Mouse (Mus musculus): Measurements from ENCODE around the gene Itpripl2.
A peak's percentile ranks its signal among the peaks of the same experiment; 100 is the strongest.

Gene Itpripl2

DNA sequence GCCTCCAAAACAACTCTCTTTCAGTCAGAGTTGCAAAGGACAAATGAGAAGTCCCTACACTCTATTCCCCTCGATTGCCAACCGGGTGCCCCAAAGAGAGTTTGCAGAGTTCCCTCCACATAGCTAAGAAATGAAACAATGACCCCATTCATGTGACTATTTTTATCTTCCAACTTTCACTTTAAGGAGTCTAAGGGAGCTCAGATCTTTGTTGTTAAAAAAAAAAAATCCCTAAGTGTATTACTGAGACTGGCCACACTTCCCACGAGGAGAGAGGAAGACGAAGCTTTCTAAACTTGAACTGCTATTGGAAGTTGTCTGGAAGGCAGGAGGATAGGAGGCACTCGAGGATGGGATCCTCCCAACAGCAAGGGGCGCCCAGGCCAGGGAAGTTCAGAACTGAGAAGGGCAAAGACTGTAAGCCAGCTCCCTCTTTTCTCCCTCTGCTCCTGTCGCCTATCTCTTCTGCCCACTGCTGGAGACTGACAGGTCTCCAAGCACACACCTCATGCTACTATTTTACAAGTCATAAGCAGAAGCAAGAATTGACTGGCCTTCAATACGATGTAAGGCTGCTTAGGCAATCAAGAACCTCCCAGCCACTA, 3.6 kb downstream of the Itpripl2 start:
- no peak for DNase-seq (ENCODE audit: low spot score)

DNA sequence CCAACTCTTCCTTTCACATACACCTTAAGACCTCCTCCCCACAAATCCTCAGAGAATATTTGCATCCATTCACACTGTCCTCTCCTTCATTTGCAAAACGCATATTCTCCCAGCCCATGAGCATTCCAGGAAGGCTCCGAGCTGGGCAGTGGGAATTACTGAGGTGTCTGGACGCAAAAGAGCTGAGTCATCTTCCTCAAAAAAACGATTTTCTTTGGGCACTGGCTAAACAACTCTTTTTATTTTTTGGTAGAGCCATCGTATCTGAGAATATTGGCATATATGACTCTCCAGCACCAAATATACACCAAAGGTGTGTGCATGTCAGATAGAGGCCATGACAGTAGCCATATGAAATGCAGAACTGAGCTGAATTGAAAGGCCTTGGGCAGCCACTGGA, 4.9 kb downstream of the Itpripl2 start:
- DNase-seq (ENCODE audit: low spot score) = no peak

DNA sequence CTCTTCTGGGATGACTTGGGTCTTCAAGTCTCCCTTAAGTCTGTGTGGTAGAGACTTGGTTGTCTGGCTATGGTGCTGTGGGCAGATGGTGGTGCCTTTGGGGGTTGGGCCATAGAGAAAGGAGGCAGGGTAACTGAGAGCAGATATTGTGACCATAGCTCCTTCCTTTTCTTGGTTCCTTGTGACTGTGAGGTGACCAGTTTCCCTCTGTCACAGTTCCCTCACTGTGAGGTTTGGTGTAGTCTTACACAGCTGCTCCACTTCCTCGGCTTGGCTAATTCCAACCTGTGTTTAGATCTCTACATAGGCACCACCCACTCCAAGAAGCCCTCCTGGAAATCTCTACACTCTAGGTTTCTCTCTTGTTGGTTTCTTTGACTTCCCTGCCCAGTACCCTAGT, 7.8 kb downstream of the Itpripl2 start:
- no peak for DNase-seq (ENCODE audit: low spot score)

DNA sequence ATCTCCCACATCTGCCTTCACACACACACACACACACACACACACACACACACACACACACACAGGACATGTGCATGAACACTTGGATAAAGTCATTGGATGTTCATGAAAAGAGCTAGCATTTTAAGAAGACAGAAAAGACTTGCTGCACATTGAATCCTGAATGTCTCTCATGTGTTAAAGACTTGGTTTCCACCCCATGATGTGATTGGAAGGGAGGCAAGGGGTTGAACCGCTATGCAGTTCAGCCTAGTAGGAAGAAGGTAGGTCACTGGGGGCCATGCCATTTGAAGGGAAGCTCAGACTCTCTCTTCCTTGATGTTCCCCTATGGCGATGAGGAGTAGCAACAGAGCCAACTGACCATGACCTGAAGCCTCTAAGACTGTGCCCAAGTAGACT, 9.8 kb downstream of the Itpripl2 start:
- DNase-seq (ENCODE audit: low spot score) = no peak

DNA sequence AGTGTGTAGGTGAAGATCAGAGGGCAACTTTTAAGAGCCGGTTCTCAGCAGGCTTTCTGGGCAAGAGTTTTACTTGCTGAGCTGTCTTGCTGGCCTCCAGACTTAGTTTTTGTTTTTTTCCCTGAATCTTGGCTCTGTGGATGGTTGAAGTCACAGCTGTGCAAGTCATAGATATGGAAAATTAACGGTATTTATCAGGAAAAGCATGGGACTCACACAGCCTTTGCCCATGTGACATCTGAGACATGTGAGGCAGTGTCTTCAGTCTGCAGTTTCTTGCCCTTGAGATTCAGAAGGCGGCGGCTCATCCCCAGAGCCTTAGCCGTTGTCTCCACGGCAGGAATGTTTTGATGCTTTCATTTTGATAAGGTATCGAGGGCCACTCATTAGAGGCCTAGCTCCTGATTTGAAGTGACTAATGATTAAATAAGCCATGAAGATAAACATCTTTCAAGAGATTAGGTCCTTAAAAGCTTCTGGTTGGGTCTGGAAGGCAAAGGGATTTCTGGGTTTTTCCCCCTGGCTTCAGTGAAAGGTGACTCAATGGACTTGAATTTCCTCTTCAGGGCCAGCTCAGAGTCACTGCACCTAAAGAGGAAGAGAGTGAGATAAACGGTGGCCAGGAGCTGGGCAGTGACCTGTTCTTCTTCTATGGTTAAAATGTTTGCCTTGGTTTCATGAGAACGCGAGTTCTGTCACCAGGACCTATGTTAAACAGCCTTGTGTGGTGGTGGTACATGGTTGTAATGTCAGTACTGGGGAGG, 10.5 kb downstream of the Itpripl2 start:
- DNase-seq (ENCODE audit: low spot score) = no peak

DNA sequence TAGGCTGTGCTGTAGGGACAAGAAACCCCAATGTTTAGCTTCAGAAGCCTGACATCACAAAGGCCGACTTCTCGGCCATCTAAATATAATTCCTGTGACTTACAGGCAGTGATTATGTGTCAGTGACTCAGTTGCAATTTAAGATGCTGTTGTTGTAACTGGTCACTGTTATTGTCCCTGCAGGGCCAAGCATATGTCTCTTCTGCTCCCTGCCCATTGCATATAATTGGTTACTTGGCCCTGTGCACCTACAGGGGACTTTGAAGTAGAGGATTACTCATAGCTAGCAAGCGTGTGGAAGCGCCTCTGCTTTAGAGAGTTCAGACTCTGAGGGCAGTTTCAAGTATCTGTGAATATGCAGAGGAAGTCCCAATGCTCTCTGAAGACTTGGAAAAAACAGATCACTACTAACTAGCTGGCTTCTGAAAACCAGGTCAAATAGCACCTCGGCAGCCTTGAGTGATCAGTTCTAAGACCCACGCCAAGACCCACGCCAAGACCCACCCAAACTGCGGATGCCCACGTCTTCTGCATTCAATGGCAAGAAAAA, 11.5 kb downstream of the Itpripl2 start:
- DNase-seq (ENCODE audit: low spot score) = no peak

DNA sequence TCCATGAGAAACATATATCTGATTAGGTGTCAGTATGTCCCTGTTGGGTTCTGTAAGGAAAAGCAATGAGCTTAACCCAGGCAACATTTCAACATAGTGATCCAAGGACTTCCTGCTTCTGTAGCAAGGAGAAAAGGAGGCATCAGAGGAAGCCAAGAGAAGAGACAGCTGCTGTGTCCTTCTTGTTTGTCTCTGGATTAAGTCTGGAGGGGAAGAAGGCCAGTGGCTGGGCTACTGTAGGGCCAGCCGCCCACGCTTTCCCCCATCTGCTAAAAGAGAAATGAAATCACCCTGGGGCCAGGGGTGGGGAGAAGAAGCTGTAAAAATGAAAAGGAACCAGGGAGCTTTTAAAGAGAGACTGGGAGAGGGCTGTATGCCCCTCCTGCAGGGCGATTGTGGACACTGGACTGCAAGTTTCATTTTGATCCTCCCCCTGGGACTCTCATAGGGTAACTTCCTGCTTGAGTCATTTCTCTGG, 12.9 kb downstream of the Itpripl2 start:
- DNase-seq (ENCODE audit: low spot score) = peak; percentile 20

DNA sequence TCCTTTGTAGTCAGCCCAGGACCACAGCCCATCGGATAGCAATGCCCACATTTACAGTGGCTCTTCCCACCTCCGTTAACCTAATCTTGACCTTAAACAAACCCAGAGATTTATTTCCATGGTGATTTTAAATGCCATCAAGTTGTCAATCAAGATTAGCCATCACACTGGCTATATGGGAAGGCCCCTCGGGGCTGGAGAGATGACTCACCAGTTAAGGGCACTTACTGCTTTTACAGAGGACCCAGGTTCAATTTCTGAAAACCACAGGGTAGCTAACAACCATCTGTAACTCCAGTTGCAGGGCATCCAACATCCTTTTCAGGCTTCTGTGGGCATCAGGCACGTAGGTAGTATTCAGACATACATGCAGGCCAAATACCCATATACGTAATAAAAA, 15.3 kb downstream of the Itpripl2 start:
- no peak for DNase-seq (ENCODE audit: low spot score)

DNA sequence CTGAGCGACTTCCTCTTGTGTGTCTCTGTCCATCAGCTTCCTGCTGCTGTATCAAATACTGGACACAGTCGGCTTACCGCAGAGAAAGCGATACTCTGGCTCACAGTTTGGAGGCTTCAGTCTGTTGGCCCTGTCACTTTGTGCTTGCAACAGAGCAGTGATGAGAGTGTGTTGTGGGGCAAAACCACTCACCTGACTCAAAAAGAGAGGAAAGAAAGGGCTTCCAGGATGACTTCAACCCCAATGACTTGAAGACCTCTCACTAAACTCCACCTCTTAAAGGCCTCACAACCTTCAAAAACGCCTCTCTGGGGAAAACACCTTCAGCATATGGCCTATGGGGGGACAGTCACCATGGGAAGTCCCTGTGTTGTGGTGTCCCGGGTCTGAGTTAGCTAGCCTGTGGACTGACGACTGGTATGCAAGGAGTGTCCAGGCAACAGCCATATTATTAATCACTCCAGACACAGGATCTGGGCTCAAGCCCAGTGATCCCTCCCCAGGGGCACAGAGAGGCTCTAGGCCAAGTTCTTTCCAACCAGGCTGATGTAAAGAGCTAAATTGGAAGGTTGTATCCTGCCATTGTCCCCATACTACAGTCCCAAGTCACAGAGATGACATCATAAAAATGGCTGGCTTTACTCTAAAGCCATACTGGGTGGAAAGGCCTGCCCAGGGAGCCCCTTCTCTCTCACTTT, 16.6 kb downstream of the Itpripl2 start:
- DNase-seq (ENCODE audit: low spot score) = no peak

DNA sequence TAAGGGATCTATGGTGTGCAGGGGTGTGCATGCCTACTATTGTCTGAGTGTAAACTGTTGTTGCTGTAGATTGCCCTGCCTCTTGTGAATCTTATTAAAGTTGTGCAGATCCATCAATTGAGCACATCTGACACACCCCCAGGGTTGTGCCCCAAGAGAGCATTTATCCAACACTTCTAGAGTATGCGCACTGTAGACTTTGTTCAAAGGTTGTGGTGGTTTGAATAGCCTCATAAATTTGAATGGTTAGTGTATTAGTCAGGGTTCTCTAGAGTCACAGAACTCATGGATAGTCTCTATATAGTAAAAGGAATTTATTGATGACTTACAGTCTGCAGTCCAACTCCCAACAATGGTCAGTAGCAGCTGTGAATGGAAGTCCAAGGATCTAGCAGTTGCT, 18.9 kb downstream of the Itpripl2 start:
- DNase-seq (ENCODE audit: low spot score) = no peak

DNA sequence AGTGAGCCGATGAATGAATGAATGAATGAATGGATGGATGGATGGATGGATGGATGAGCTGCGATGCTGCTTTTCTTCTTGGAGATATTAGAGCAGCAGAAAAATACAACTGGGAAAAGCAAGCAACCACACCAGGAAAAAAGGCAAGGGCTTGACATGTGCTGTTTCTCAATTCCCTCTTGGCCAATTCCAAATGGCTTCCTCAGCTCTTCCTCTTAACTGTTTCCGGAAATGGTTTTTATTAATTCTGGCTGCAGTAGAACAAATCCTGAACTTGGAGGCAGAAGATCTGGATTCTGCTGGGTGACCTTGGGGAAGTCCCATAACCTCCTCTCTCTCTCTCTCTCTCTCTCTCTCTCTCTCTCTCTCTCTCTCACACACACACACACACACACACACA, 23.7 kb downstream of the Itpripl2 start:
- DNase-seq (ENCODE audit: low spot score) = no peak

DNA sequence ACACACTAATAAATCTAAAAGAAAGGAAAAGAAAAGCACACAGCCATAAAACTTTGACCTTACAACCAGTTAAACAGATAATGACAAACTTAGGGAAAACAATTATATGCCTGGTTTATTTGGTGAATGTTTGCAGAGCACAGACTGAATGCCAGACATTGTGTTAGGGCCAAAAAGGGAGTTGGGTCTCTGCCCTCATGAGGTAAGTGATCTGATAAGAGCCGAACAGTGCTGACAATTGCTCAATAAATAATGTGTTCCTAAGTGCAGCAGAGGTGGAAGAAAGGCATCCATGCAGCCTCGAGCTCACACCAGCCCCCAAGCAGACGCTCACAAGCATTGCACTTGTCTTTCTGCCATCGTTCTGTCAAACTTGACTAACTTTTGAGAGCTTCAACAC, 27.3 kb downstream of the Itpripl2 start:
- DNase-seq (ENCODE audit: low spot score) = no peak

DNA sequence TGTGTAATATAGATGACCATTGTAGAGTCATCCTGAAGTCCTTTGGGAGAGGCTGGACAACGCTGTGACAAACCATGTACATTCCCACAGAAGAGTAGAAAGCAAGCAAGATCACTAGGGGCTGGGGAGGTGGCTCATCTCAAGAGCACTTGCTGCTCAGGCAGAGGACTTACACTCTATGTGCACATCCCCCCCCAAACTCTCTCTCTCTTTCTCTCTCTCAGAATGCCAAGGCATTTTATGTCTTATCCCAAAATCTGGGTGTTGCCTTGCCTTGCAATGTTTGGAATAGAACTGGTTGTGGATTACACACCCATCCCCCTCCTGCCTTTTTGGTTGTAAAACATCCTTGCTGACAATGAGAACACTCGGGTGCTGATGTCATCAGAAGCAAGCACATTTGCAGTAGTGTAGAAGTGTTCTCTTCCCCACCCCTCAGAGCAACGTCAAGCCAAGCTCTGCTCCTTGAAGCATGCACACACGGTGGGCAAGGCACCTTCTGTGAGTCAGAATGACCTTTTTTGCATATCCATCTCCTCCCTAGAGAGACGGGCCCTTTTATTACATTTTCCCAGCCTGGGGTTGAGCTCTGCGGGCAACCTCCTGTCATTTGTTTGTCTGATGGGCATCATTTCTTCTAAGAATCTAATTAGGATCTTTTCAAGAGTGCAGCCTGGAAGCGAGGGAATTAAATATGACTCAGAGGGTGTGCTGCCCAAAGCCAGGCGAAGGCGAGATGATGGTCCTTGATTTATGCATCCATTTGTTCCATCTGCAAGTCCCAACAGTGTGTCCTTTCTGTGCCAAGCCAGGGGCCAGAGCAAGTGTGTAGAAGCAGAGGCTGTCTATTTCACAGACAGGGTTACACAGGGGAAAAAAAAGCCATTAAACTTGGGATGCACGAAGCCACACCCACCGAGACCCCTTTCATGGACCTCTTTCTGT, 28.7 kb downstream of the Itpripl2 start:
- DNase-seq (ENCODE audit: low spot score) = no peak

DNA sequence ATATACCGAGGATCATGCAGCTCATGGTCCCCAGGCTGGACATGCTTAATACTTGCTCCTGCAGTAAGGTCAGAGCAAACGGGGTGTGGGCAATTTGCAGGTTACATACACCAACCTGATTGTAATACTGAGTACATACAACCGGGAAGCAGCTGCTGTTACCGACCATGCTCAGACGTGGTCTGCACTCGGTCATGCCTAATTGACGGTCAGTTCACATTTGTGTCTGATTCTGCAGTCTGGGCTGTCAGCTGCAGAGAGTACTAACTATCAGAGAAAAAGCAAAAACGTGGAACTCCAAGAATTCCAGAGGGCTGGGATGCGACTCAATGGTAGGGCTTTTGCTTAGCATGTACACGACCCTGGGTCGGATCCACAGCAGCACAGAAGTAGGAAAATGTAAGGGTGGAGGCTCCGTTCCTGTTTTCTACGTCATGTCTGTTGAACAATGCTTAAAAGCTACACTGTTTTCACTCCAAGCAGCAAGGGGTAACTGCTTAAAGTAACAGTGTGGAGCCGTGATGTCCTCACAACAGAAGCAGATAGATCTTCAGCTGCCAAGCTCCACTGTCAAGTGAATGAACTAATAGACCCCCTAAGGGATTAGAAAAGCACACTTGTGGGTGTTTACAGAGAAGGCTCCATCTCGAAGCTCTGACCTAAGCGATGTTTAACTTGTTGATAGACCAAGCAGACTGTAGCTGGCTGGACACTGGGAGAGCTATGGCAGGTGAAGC, 30.2 kb downstream of the Itpripl2 start:
- no peak for DNase-seq (ENCODE audit: low spot score)

DNA sequence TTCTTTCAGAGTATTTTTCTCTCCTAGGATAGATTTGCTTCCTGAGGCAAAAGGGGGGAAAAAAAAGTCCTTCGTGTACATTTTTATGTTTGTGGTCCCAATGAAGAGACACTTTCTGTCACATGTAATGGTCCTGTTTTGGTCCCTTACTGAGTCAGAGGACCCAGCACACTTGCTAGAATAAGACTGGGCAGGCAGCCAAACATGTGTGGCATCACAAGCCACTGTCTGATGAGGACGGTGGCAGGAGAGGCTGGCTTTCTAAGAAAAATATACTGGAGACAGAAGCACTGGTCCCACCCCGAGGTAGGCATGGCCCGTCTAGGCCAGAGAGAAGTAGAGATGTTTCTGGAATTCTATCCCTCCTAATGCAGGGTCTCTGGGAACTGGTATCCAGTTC, 38.1 kb downstream of the Itpripl2 start:
- DNase-seq (ENCODE audit: low spot score) = no peak

DNA sequence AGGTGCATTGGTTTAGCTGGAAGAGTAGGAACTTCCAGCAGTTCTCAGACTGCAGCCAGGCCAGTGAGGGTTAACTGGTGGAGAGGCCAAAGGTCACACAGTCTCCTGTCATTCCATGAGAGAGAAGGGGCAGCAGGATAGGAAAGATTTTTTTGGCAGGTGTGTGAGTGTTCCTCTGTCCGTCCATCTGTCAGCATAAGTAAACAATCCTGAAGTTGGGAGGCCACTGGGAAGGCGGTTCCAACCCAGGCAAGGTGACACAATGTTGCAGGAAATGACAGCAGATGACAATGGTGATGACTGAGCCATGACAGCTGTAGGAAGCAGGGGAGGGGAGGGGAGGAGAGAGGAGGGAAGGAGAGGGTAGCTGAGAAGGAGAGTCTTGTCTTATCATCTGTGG, 38.8 kb downstream of the Itpripl2 start:
- DNase-seq (ENCODE audit: low spot score) = no peak

DNA sequence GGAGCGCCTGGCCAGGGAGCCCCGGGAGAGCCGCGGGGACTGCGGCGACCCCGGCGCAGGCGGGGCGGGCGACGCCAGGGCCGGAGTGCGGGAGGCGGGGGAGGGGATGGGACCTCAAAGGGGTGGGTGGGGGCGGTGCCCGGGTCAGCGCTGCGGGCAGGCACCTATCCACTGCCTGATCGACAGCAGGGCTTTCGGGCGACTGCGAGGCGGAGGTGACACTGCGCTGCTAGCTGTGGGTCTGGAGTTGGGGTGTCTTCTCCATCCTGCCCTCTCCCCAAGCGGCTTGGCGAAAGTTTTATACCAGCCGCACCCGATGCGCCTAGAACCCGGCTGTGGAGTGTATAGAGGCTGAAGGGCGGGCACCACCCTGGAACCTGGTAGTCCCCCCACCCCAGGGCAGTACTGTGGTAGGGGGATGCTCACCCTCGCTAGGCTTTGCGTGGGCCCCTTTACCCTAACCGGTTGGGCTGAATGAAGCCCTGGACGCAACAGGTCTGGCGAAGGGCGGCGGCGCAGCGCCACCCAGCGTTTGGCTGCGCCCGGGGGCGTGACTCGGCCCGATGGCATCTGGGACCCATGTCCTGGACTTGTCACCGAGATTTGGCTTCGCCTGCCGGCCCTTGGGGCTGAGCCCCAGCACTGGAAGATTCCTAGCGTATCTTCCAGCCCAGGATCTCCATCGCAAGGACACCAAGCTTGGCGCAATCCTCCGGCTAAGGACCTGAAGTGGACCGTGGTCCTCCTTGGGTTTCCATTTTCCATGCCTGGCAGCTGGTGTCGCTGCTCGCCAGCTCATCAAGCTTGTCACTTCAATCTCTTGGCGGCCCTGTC, 43.4 kb downstream of the Itpripl2 start, which contains the start of gene Syt17:
Gene Syt17 (minus strand): TSS at position 89 of the 834 bp plus-strand sequence.
- DNase-seq (ENCODE audit: low spot score) = peak; percentile 59

DNA sequence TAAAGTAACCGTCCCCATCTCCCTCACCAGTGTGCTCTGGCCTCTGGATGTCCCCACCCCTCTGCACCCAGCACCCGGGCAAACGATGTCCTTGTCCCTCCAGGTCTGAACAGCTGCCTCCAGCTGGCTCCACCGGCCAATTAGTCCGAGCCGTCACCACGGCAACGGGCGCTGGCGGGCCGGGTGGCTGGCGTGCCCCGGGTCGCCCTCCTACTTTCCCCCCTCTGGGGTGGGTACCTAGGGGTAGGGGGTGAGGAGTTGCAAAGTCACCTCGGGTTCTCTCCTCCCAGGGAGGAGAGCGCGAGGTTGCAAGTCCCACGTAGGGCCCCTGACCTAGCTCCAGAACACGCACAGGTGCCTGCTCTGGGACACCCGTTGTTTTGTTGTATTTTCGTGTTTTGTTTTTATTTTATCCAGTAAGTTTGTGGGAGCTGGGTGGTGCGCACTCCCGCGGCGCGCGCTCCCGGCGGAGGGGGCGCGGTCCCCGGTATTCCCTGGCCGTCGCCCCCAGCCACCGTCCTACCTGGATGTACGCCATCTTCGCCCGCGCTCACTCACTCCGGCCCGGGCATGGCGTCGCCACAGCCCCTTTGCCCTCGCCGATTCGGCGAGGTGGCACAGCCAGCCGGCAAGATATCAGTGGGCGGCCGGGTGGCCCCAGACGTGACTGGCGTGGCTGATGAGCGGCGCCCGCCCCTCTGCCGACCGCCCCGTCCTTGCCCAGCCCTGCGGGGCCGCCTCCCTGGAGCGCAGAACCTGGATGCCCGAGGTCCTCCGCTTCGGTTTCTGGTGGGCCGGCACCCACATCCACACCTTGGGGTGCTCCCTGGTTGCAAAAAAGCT, 44.3 kb downstream of the Itpripl2 start:
- DNase-seq (ENCODE audit: low spot score) = peak; percentile 52

DNA sequence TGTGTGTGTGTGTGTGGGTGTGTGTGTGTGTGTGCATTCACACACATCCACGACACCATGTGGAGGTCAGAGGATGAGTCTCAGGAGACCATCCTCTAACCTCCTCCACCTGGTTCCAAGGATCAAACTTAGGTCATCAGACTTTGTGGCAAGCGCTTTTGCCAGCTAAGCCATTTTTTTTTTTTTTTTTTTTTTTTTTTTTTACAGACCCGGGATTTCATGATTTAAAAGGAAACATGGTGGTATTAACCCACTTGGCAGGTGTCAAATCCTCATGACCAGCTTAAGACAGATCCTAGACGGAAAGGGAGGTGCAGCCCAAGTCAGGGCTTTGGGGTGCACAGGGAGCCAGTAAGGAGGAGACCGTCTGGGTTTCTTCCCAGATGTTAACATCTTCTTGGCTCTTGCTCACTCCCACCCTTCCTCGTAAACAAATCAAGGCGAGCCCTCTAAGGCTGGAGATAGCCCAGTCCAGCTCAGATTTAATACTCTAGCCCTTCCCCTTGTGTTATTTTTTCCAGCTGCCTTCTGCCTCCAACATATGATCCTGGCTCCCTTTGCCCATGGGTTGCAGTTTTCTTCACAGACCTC, 47.8 kb downstream of the Itpripl2 start:
- DNase-seq (ENCODE audit: low spot score) = no peak

All from ovary, postnatal 36 days (tissue).